Mouse (Mus musculus) Patski (cell line): ENCODE measurements around the gene Slit2. TPM values are rescaled to one million over a fixed set of nuclear protein-coding genes. Genes with fewer than 3 reads are reported as not detected.
A peak's percentile ranks its signal among the peaks of the same experiment; 100 is the strongest.

Source experiments
- ATAC-seq: fragments of 100-300 bp; one replicate; pipeline ENCODE4 v1.8.0; 2021
- CTCF ChIA-PET: fragments of 350-600 bp; sonication (Branson Sonifier 250); formaldehyde crosslinking; loops from one replicate; lab custom pipeline; 2022; ENCODE audit warnings: inconsistent platforms; lab: Charles Lee
- POLR2A ChIA-PET: fragments of 350-600 bp; sonication (Branson Sonifier 250); formaldehyde crosslinking; loops from one replicate; lab custom pipeline; 2022; ENCODE audit warnings: antibody characterized with exemption, inconsistent platforms; lab: Charles Lee
- DNase-seq: peaks from one replicate; pipeline ENCODE4 v3.0.0-alpha.2; 2011; ENCODE audit warnings: low read depth, low spot score
- H3K27me3 ChIP-seq: fragments of 371-371 bp; one replicate; pipeline ENCODE4 v1.5.1; 2021
- CTCF ChIP-seq: fragments of 100-300 bp; IDR thresholded peaks from one replicate; pipeline ENCODE4 v1.5.1; 2021
- in situ Hi-C: fragments of 300-500 bp; cut with MboI; formaldehyde crosslinking; loops from 3 replicates; pipeline ENCODE4 v1.11.1; 2018; ENCODE audit warnings: low pct_unique_long_range_greater_than_20kb, mixed read lengths
- polyA plus RNA-seq: library from polyadenylated mRNA; unstranded; gene quantifications from one replicate; pipeline ENCODE4 v1.2.3, GENCODE M21; 2021

Gene Slit2
- polyA plus RNA-seq, 1 experiment from 2014 or later = 1.7 TPM

DNA sequence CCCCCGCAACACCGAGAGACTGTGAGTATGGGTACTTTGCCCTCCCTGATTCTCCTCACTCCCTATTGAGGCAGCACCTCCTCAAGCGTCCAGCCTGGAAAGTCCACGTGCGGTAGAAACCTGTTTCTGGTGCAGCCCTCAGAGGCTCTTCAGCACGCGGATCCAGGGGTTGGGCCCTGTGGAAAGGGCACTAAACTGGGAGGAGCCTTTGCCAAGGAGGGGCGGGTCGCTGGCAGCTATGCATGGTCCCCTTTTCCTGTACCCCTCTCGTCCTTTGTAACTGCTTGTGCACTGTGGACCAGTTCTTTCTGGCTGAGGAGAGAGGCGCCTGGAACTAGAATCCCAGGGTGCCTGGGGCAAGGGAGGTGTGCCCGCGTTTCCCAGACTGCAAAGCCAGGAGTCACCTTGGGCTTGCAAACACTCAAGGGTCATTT lies 2.3 kb downstream of the Slit2 start:
- no peak for DNase-seq
- no peak for TF ChIP-seq CTCF
- in situ Hi-C loops = loop anchor here (25.0 kb wide), 2 partner anchors 973 to 1548 kb away; no protein-coding TSS in a partner anchor
- CTCF ChIA-PET = no interaction called here
- no peak for ATAC-seq
- peaks cover 62% of the 10 kb centered on the region for H3K27me3 ChIP-seq
- POLR2A ChIA-PET = no interaction called here

GRCm38 (mm10) chr5:47985901-47986670 lies 3.1 kb downstream of the Slit2 start:
- CTCF ChIA-PET = no interaction called here
- in situ Hi-C loops = loop anchor here (25.0 kb wide), 2 partner anchors 974 to 1549 kb away; no protein-coding TSS in a partner anchor
- no peak for TF ChIP-seq CTCF
- POLR2A ChIA-PET = no interaction called here
- no peak for ATAC-seq
- peaks cover 69% of the 10 kb centered on the region for H3K27me3 ChIP-seq
- DNase-seq = no peak

- CTCF ChIA-PET = interaction anchor here (1.0 kb wide), 1 partner anchor 11 kb away, joined by 3 read pairs; no protein-coding TSS in a partner anchor
- H3K27me3 ChIP-seq = peaks cover 55% of the 10 kb centered on the region
- in situ Hi-C loops = loop anchor here (25.0 kb wide), 2 partner anchors 979 to 1554 kb away; no protein-coding TSS in a partner anchor
- DNase-seq = no peak
- TF ChIP-seq CTCF = no peak
- ATAC-seq = no peak
- POLR2A ChIA-PET = interaction anchor here (0.6 kb wide), 1 partner anchor 34 kb away, joined by 4 read pairs; no protein-coding TSS in a partner anchor
Measured at GRCm38 (mm10) chr5:47990926-47991325, 8.0 kb downstream of the Slit2 start.

DNA sequence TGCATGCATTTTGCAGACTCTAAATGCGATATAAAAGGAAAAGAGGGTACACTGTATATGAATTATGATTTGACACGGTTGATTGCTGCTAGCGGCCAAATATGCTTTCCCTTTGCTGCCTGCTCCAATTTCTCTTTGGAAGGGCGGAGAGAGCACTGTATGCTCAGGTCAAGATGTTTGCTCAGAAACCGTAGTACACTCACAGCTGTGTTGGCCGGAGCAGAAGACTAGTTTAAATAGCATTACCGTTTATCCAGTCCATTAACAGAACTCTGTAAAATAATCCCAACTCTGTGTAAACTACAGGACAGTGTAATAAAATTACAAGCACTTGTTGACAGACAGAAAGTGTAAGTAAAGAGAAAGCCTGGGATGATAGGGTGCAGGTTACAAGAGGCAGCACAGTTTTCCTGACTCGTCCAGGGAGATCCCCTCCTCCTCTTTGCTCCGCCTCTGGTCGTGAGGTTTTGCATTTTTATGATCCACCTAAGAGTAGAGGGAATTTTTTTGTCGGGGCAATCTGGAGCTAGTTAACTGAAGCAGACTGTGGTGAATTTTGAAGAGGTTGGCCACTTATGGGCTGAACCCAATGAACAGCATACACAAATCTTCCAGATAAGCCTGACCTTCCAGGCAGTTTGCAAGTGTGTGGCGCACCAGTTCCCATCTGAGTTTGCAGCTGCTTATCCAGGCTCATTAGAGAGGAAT lies 20.9 kb downstream of the Slit2 start:
- ATAC-seq (no peak), DNase-seq (no peak)
- POLR2A ChIA-PET = no interaction called here
- TF ChIP-seq CTCF = no peak
- peaks cover 34% of the 10 kb centered on the region for H3K27me3 ChIP-seq
- in situ Hi-C loops = no loop called here
- CTCF ChIA-PET = interaction anchor here (1.0 kb wide), 1 partner anchor 11 kb away, joined by 3 read pairs; no protein-coding TSS in a partner anchor

GRCm38 (mm10) chr5:48005533-48005932 lies 22.6 kb downstream of the Slit2 start:
- in situ Hi-C loops = no loop called here
- ATAC-seq = no peak
- peaks cover 42% of the 10 kb centered on the region for H3K27me3 ChIP-seq
- TF ChIP-seq CTCF = no peak
- no peak for DNase-seq
- CTCF ChIA-PET = no interaction called here
- POLR2A ChIA-PET = no interaction called here

DNA sequence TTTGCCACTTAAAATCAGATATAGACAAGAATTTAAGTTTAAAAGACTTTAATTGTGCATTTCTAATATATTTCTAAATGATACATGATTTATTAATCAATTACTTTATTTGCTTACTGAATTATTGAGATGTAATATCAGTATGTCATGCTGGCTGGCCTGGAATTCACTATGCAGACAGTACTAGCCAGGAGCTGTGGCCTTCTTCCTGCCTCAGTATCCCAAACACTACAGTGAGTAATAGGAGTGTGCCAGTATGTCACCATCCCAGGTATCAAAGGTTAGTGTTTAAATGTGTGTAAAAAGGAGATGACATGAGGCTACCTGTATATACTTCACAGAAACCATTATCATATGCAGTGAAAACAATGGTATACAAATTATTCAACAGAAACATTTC lies 23.1 kb downstream of the Slit2 start:
- in situ Hi-C loops = no loop called here
- DNase-seq (no peak), ATAC-seq (no peak)
- TF ChIP-seq CTCF = no peak
- CTCF ChIA-PET = no interaction called here
- H3K27me3 ChIP-seq = peaks cover 43% of the 10 kb centered on the region
- POLR2A ChIA-PET = no interaction called here

DNA sequence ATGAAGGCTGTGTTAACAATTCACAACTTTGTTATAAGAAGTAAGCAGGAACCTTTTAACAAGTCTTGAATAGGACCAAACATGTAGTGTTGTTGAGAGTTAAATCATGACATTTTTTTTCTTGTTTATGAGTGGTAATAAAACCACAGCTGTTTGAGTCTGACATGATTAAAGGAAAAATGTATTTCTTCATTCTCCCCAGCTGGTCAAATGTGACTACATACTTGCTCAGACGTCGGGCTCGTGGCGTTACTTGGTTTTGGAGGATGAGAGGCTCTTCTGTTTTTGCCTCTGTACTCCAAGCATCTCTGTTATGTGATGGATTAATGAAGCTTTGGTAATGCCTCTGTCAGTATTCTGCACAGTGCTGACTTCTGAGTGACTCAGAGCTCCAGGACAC lies 40.5 kb downstream of the Slit2 start:
- TF ChIP-seq CTCF = no peak
- ChIA-PET POLR2A (no interaction called here), CTCF (no interaction called here)
- ATAC-seq (no peak), DNase-seq (no peak)
- peaks cover 9% of the 10 kb centered on the region for H3K27me3 ChIP-seq
- in situ Hi-C loops = no loop called here

- in situ Hi-C loops = no loop called here
- no peak for DNase-seq
- TF ChIP-seq CTCF = no peak
- H3K27me3 ChIP-seq = peaks cover 34% of the 10 kb centered on the region
- CTCF ChIA-PET = no interaction called here
- ATAC-seq = no peak
- POLR2A ChIA-PET = no interaction called here
Measured at GRCm38 (mm10) chr5:48034875-48035274, 51.9 kb downstream of the Slit2 start.

- DNase-seq = no peak
- ChIA-PET CTCF (interaction anchor here (0.7 kb wide), 1 partner anchor 8 kb away, joined by 3 read pairs; no protein-coding TSS in a partner anchor), POLR2A (no interaction called here)
- peak; percentile 38 for TF ChIP-seq CTCF
- in situ Hi-C loops = no loop called here
- H3K27me3 ChIP-seq = peaks cover 24% of the 10 kb centered on the region
- ATAC-seq = no peak
Measured at GRCm38 (mm10) chr5:48038033-48038432, 55.1 kb downstream of the Slit2 start.

DNA sequence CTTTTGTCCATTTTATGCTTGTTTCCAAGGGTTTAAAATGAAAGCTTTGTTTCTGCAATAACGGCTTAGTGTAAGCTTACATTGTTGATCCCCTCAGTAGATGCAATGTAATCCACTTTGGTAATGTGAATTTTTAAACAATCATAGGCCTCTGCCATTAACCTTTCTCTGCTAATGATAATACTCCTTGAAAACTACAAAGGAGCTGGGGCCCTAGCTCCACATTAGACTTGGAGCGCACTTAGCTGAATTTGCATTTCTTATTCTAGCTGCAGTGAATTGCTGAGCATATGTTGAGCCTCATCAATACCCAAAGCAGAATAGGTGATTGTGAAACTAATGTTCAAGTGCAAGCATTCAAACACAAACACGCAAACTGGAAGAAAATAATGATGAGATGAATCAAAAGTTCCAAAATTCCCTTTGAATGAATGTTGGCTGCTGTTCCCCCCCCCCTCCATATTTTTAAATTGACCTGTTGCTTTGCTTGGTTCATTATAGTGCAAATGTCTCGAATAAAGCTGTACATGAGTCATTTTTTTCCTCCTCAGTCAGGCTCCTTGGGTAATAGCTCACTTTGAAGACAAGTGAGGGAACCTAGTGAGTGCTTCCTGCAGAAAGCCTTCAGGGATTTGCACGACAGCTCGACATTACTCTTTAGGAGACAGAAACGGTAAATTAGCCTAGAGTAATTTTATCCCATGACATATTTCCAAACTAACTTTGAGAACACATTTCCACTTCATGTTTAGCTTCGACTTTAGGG lies 66.2 kb downstream of the Slit2 start:
- ChIA-PET POLR2A (no interaction called here), CTCF (interaction anchor here (0.9 to 1.3 kb wide), 3 partner anchors 16 to 29 kb away, joined by 3 to 4 read pairs (median 3); no protein-coding TSS in a partner anchor)
- in situ Hi-C loops = no loop called here
- peaks cover 12% of the 10 kb centered on the region for H3K27me3 ChIP-seq
- DNase-seq = no peak
- no peak for ATAC-seq
- TF ChIP-seq CTCF = no peak
